Mouse (Mus musculus): ENCODE measurements around the gene Nrip1.

Nrip1 gene

GRCm38 (mm10) chr16:76347719-76348421, 25.8 kb downstream of the Nrip1 start:
- DNase-seq (ENCODE audit: low spot score): no peak

- DNase-seq (ENCODE audit: low spot score): no peak
Measured at GRCm38 (mm10) chr16:76346371-76346770, 27.3 kb downstream of the Nrip1 start.

GRCm38 (mm10) chr16:76344761-76345368, 28.8 kb downstream of the Nrip1 start:
- no peak for DNase-seq (ENCODE audit: low spot score)

GRCm38 (mm10) chr16:76344030-76344429, 29.6 kb downstream of the Nrip1 start:
- DNase-seq (ENCODE audit: low spot score): no peak

- no peak for DNase-seq (ENCODE audit: low spot score)
Measured at GRCm38 (mm10) chr16:76341636-76342035, 32.0 kb downstream of the Nrip1 start.

- DNase-seq (ENCODE audit: low spot score): no peak
Measured at GRCm38 (mm10) chr16:76339256-76339655, 34.4 kb downstream of the Nrip1 start.

GRCm38 (mm10) chr16:76337351-76337750, 36.3 kb downstream of the Nrip1 start:
- DNase-seq (ENCODE audit: low spot score): no peak

- no peak for DNase-seq (ENCODE audit: low spot score)
Measured at GRCm38 (mm10) chr16:76336932-76337331, 36.7 kb downstream of the Nrip1 start.

- DNase-seq (ENCODE audit: low spot score): no peak
Measured at GRCm38 (mm10) chr16:76335913-76336312, 37.7 kb downstream of the Nrip1 start.

- no peak for DNase-seq (ENCODE audit: low spot score)
Measured at GRCm38 (mm10) chr16:76332127-76332526, 41.5 kb downstream of the Nrip1 start.

- no peak for DNase-seq (ENCODE audit: low spot score)
Measured at GRCm38 (mm10) chr16:76331231-76331630, 42.4 kb downstream of the Nrip1 start.

GRCm38 (mm10) chr16:76325315-76325710, 48.3 kb downstream of the Nrip1 start:
- no peak for DNase-seq (ENCODE audit: low spot score)

- DNase-seq (ENCODE audit: low spot score): no peak
Measured at GRCm38 (mm10) chr16:76324411-76325314, 49.0 kb downstream of the Nrip1 start.

GRCm38 (mm10) chr16:76323594-76324307, 49.9 kb downstream of the Nrip1 start:
- DNase-seq (ENCODE audit: low spot score): no peak

- no peak for DNase-seq (ENCODE audit: low spot score)
Measured at GRCm38 (mm10) chr16:76323141-76323540, 50.5 kb downstream of the Nrip1 start.

- DNase-seq (ENCODE audit: low spot score): no peak
Measured at GRCm38 (mm10) chr16:76321527-76322165, 52.0 kb downstream of the Nrip1 start.

- DNase-seq (ENCODE audit: low spot score): no peak
Measured at GRCm38 (mm10) chr16:76320118-76320473, 53.5 kb downstream of the Nrip1 start.

GRCm38 (mm10) chr16:76319364-76320117, 54.1 kb downstream of the Nrip1 start:
- DNase-seq (ENCODE audit: low spot score): no peak

GRCm38 (mm10) chr16:76318331-76318922, 55.2 kb downstream of the Nrip1 start:
- DNase-seq (ENCODE audit: low spot score): no peak
